Mouse (Mus musculus) liver, adult 2 months (tissue): ENCODE results near the gene 4930579F01Rik. TPM values are rescaled to one million over a fixed set of nuclear protein-coding genes. Genes with fewer than 3 reads are reported as not detected.
A peak's percentile ranks its signal among the peaks of the same experiment; 100 is the strongest.
"Not testable (repeated sequence)": the region's sequence is repeated elsewhere in the genome, so short reads cannot be mapped to it uniquely, and the experiment has no call there.

Experiments
- DNase-seq: peaks from one replicate; pipeline ENCODE4 v3.0.0-alpha.2; 2011; ENCODE audit warnings: low read depth, low spot score; ENCODE audit errors: extremely low read depth
- H3K27ac ChIP-seq: fragments of 200-500 bp; replicated peaks from 2 replicates; pipeline ENCODE4 v1.5.1; 2012; ENCODE audit warnings: low read depth, mild to moderate bottlenecking, control low read depth, inconsistent platforms, low read length; ENCODE audit not compliant: insufficient read depth
- H3K27me3 ChIP-seq: fragments of 200-500 bp; 2 replicates; pipeline ENCODE4 v1.6.1; 2012; ENCODE audit warnings: mild to moderate bottlenecking, moderate library complexity, low read length, inconsistent platforms; ENCODE audit not compliant: control insufficient read depth, insufficient read depth
- H3K36me3 ChIP-seq: fragments of 200-500 bp; 2 replicates; pipeline ENCODE4 v1.6.1; 2012; ENCODE audit warnings: low read length, inconsistent platforms; ENCODE audit not compliant: control insufficient read depth, insufficient read depth
- H3K4me1 ChIP-seq: fragments of 200-500 bp; 2 replicates; pipeline ENCODE4 v1.6.1; 2011; ENCODE audit warnings: low read length; ENCODE audit not compliant: control insufficient read depth, insufficient read depth
- H3K4me3 ChIP-seq: fragments of 200-500 bp; 2 replicates; pipeline ENCODE4 v1.5.1; 2011; ENCODE audit warnings: low read depth, mild to moderate bottlenecking, control low read depth, low read length, moderate library complexity; ENCODE audit not compliant: insufficient read depth
- H3K79me2 ChIP-seq: fragments of 200-500 bp; 2 replicates; pipeline ENCODE4 v1.6.1; 2012; ENCODE audit warnings: inconsistent platforms, mild to moderate bottlenecking, low read length, moderate library complexity; ENCODE audit not compliant: control insufficient read depth, insufficient read depth
- H3K9ac ChIP-seq: fragments of 200-500 bp; 2 replicates; pipeline ENCODE4 v1.6.1; 2012; ENCODE audit warnings: low read depth, mild to moderate bottlenecking, control low read depth, inconsistent platforms, low read length
- CTCF ChIP-seq: fragments of 200-500 bp; IDR thresholded peaks from 2 replicates; pipeline ENCODE4 v1.5.1; 2011; ENCODE audit warnings: low read depth, low read length, control low read depth
- POLR2A ChIP-seq: fragments of 200-500 bp; IDR thresholded peaks from 2 replicates; pipeline ENCODE4 v1.6.1; 2011; ENCODE audit warnings: low read length, control low read depth; ENCODE audit not compliant: insufficient read depth; ENCODE audit errors: extremely low read depth
- whole genome bisulfite sequencing: fragments of 180-500 bp; shearing (Covaris S2); methylation state at CpG from one replicate; pipeline ENCODE4 v1.1.7; 2018; 5-methylcytosine and 5-hydroxymethylcytosine counted together
- polyA plus RNA-seq: library from polyadenylated mRNA; depleted of rRNA; stranded (reverse); fragments of >200 nt; gene quantifications from 2 replicates; pipeline ENCODE4 v1.2.3, GENCODE M21; 2012
- total RNA-seq: library from RNA; depleted of rRNA; stranded (reverse); fragments of >200 nt; gene quantifications from 2 replicates; pipeline ENCODE4 v1.2.3, GENCODE M21; 2014

Gene 4930579F01Rik
- total and polyA plus RNA-seq, 2 experiments = not detected

DNA sequence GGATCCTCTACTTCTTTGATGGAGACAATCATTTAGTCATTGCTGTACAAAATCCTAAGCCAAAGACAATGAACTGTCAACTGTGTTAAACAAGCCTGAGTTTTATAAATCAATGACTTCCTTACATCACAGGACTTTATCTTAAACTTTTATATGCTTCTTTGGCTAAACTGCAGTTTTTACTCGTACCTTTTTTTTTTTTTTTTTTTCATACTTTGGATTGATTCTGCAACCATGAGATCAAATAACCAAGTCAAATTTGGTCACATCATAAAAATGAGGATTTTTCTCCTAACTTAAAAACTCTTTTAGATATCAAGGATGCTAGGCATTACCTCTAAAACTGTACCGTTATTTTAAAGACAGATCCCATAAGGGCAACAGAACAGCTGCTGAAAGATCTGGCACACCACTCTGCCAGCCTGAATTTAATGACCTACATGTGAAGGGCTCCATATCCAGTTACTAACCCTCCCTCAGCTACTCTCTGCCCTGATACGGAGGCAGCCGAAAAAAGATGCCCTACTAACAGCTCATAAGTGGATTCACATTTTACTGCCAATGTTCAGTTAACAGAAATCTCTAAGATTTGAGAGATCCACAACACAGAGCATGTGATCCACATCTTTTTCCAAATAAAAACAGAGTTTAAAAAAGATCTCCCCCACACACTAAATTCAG is 51.4 kb downstream of the 4930579F01Rik start:
- Histone ChIP-seq H3K9ac (peak overlapping the region; percentile 43; the same call in 1 of the 2 replicates), H3K36me3 (no peaks in the 10 kb centered on the region), H3K27ac (peak overlapping the region; percentile 64), H3K4me3 (peak overlapping the region; percentile 20; the same call in 1 of the 2 replicates), H3K27me3 (no peaks in the 10 kb centered on the region), H3K79me2 (no peaks in the 10 kb centered on the region), H3K4me1 (peaks cover 3% of the 10 kb centered on the region)
- DNase-seq = peak; percentile 26
- TF ChIP-seq POLR2A = no peak
- WGBS = 25% methylated on average over 4 of the region's 4 CpGs

DNA sequence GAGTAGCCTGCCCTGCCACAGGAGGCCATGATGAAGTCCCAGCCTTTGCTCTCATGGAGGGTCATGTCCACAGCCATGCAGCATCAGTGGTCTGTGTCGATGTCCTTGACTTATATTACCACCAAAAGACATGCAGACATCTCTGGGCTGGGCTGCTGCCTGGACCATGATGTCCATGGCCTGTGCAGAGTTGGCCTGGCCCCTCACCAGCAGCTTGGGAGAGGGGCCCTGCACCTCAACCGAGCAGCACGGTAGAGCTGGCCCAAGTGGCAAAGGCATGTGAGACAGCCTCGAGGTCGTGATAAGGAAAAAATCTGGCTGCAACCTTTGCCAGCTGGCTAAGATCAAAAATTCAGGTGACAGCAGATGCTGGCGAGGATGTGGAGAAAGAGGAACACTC is 54.0 kb downstream of the 4930579F01Rik start:
- H3K79me2 ChIP-seq = no peaks in the 10 kb centered on the region
- H3K4me1 ChIP-seq = peaks cover 3% of the 10 kb centered on the region
- 62% methylated on average over 6 of the region's 6 CpGs for WGBS
- no peak overlapping the region for H3K4me3 ChIP-seq
- TF ChIP-seq CTCF (no peak), POLR2A (no peak)
- DNase-seq = no peak
- H3K27ac ChIP-seq = no peak overlapping the region
- H3K9ac ChIP-seq = no peak overlapping the region
- no peaks in the 10 kb centered on the region for H3K36me3 ChIP-seq
- H3K27me3 ChIP-seq = no peaks in the 10 kb centered on the region

DNA sequence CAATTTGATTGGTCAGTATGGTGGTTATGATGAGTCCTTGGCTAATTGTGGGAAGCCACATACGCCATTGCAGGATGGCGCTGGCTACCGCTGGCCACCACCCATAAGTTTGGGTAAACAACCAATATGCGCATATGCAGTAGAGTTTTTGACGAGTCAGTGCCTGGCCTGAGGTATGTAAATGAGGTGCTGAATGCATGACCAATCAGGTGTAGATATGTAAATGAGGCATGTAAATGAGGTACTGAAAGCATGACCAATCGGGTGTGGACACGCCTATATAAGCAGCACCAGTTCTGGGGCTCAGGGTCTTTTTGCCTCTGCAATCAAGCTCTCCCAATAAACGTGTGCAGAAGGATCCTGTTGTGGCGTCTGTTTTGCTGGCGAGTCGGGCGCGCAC is 55.5 kb downstream of the 4930579F01Rik start:
- H3K27me3 ChIP-seq, H3K9ac ChIP-seq, DNase-seq, H3K4me3 ChIP-seq, H3K27ac ChIP-seq, H3K79me2 ChIP-seq, H3K36me3 ChIP-seq: not testable (repeated sequence)
- peaks cover 11% of the 10 kb centered on the region for H3K4me1 ChIP-seq
- WGBS = 99% methylated on average over 13 of the region's 13 CpGs

DNA sequence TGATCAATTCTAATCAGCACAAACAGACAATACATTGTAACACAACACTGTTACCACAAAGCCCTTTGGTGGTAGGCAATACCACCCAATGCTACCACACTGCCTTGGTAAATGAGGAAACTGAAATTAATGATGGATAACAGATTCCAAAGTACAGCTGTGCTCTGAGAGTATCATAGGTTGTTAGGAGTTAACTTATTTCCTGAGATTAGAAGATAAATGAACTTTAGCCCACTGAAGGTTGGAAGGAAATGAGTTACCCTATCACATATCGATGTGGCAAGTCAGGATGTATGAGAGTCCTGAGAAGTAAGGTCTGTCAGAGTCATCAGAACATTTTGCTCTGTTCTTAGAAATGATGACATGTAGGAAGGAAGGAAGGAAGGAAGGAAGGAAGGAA is 59.1 kb downstream of the 4930579F01Rik start:
- TF ChIP-seq POLR2A (no peak), CTCF (no peak)
- H3K4me1 ChIP-seq = peaks cover 12% of the 10 kb centered on the region
- H3K36me3 ChIP-seq = no peaks in the 10 kb centered on the region
- DNase-seq = peak; percentile 43
- H3K79me2 ChIP-seq = no peaks in the 10 kb centered on the region; the same call in 1 of the 2 replicates
- no peaks in the 10 kb centered on the region for H3K27me3 ChIP-seq
- no peak overlapping the region for H3K4me3 ChIP-seq
- H3K9ac ChIP-seq = no peak overlapping the region
- H3K27ac ChIP-seq = no peak overlapping the region
- 7% methylated on average over 1 of the region's 1 CpGs for WGBS

DNA sequence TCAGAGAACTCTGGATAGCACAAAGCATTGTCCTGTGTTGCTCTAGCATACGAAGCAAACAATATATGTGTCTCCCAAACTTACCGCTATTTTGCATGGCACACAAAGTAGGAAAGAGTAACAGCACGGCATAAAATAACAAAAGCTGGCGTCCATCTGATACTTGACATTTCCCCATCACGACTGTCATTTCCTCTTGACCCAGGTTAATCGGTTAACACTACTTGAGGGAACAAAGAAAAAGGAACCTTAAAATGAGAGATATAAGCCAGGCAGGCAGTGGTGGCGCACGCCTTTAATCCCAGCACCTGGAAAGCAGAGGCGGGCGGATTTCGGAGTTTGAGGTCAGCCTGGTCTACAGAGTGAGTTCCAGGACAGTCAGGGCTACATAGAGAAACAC is 59.7 kb downstream of the 4930579F01Rik start:
- H3K9ac ChIP-seq = 0 out of 2 replicates have a peak overlapping the region, but pooled peaks have one; percentile 30

DNA sequence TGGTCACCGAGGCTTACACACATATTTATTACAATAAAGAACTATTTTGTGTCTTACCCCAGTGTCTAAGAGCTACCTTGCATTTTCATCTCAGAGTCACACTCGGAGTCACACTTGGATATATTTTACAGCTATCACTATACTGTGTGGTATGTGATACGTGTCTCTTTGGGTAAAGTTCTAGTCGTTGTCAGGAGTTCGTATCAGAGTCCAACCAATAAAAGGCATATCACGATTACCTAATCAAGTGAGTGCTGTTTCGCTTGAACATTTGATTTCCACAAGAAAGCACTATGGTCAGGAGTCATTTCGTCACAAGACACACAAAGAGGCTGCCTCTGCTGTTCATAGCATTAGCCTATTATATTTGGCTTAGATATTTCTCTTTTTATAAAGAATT is 60.2 kb downstream of the 4930579F01Rik start:
- Histone ChIP-seq H3K4me3 (no peak overlapping the region), H3K27ac (peak overlapping the region; percentile 99), H3K9ac (no peak overlapping the region), H3K4me1 (peaks cover 13% of the 10 kb centered on the region), H3K27me3 (no peaks in the 10 kb centered on the region), H3K79me2 (peaks cover 4% of the 10 kb centered on the region; the same call in 1 of the 2 replicates), H3K36me3 (no peaks in the 10 kb centered on the region)
- TF ChIP-seq POLR2A = no peak
- TF ChIP-seq CTCF = no peak
- 25% methylated on average over 8 of the region's 8 CpGs for WGBS
- DNase-seq = peak; percentile 97

More for the DNA sequence above, 59.7 kb downstream of the 4930579F01Rik start:
- 65% methylated on average over 11 of the region's 11 CpGs for WGBS
- DNase-seq = no peak
- Histone ChIP-seq H3K27me3 (no peaks in the 10 kb centered on the region), H3K4me1 (peaks cover 12% of the 10 kb centered on the region), H3K79me2 (no peaks in the 10 kb centered on the region; the same call in 1 of the 2 replicates), H3K4me3 (0 out of 2 replicates have a peak overlapping the region, but pooled peaks have one; percentile 4), H3K36me3 (no peaks in the 10 kb centered on the region), H3K27ac (peak overlapping the region; percentile 88)
- no peak for TF ChIP-seq CTCF
- TF ChIP-seq POLR2A = no peak
